Mouse (Mus musculus) heart, postnatal 14 days (tissue): Measurements from ENCODE around the gene Bst1. TPM values are rescaled to one million over a fixed set of nuclear protein-coding genes. Genes with fewer than 3 reads are reported as not detected.

ENCODE experiments used
- DNase-seq, 2 experiments: peaks; one replicate each; pipeline ENCODE4 v3.0.0; 2021 to 2022
- intact Hi-C: fragments of 180-260 bp; cut with DNase I; formaldehyde crosslinking; loops from one replicate; pipeline ENCODE4 v1.15.1; 2025
- long read RNA-seq, 2 experiments: library from polyadenylated mRNA; stranded (forward); transcript quantifications; one replicate each; pipeline ENCODE4 v2.0.0; 2021
- total RNA-seq, 2 experiments: library from RNA; stranded (reverse); gene quantifications; 2 replicates each; pipeline ENCODE4 v1.2.3; 2021

Gene Bst1
- 1 to 10 TPM; 1.1 to 1.8 TPM for total RNA-seq
- long read RNA-seq, experiment 1: 0 reads
- long read RNA-seq, experiment 2: 0 reads

DNA sequence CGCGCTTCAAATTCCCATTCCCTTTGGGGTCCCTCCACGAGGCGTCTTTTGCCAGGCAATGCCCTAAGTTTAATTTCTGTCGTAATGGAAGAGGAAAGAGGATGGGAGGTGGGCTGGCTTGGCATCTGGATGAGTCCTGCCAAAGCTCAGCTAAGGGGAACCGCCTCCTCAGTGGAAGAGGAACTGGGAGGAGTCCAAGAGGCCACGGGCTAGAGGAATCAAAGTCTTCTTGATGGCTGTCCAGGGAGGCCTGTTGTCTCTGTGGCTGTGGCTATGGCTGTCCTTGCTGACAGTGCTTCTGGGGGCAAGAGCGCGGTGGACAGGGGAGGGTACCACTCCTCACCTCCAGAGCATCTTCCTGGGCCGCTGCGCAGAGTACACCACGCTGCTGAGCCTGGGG, at the start of gene Bst1:
Gene Bst1 (plus strand): TSS at position 191 of the 400 bp plus-strand sequence.
- intact Hi-C loops: no loop called here
- peak in 1 of 2 experiments; percentile 7 for DNase-seq

DNA sequence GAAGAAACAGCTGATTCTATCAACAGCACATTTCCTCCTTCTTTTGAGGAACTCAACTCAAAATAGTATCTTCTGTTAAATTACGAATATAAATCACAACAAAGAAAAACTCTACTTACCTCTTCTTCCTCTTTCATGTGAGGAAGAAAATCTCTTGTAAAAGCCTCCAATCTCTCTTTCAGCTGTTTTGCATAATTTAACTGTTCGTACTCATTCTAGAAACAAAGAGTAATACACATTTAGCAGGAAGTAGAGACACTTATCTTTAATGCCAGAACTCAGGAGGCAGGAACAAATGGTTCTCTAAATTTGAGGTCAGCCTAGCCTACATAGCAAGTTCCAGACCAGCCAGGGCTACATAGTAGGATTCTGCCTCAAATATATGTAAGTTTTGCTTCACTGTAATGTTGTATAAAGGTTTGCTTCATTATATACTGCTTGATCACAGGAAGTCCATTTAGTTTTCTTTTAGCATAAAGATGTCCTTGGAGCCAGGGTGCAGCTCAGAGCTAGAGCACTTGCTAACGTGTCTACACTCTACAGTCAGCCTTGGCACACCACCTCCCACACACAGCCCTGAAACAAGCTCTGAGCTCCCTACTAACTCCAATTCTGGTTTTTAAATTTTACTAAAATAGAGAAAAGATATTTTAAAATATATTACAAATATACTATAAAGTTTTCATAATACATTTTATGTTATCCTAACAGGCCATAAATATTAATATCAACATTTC, 47.9 kb upstream of the Bst1 start:
- intact Hi-C loops: no loop called here
- DNase-seq: no peak

DNA sequence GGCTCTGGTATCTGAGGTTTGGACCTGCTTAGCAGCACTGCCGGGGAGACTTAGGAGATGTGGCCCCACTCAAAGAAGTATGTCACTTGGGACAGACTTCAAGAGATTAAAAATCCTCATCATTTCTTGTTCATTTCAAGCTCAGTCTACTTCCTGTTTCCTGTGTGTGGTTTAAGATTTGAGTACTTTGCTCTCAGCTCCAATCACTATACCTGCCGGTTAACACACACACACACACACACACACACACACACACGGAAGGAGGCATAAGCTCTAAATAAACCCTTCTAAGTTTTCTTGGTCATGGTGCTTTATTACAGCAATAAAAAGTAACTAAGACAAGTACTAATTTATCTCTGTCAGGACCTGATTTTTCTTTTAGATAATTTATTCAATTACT, 47.1 kb upstream of the Bst1 start:
- intact Hi-C loops: no loop called here

DNA sequence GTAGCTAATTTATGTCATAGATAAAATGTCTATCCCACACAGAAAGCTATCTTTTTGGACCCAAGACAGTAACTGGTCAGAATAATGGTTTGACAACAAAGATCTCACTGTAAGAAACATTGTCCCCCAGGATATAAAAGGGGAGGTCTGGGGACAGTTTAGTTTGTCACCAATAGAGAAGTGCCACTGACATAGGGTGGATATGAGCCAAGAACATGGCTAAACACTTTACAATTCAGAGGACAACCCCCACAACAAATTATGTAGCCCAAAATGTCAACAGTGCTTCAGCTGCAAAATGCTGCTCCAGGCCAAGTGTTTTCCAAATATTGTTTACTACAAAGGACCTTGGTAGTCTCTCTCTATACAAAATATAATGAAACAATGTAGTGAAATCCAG, 42.3 kb upstream of the Bst1 start:
- DNase-seq: peak in 1 of 2 experiments; percentile 10
- intact Hi-C loops: no loop called here

More for the DNA sequence above, 47.1 kb upstream of the Bst1 start:
- DNase-seq: no peak

DNA sequence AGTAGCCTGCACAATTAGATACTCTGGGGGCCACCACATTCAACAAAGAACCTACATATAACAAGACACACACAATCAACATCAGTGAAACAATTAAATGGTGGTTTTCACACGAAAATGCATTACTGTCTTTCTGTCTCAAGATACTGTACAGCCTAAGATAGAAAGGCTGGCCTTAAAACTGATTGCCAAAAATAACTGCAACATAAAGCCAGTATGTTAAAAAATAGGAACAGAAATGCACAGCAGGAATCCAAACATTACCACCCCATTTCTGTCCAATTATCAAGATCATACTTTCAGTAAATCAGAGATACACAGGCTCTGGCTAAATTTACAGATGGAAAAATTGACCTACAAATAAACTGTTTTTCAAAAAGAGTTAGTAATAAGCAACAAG, 41.7 kb upstream of the Bst1 start:
- DNase-seq: no peak
- intact Hi-C loops: no loop called here

DNA sequence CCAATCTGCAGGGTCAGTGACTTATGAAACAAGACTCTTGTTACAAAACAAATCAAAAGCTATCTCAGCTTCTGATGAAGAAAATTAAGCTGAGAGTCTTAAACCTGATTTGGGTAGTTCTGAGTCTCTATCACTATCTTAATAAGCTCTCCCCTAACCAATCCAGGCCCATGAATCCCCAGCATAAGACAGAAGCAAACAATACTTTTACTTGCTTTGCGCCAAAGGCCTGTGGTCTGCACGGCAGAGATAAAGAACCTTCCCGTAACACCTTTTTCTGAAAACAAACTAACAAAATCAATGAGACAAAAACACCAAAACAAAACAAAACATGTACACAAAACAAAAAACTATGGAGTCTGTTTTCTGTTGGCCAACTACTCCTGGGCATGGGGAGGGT, 40.1 kb upstream of the Bst1 start:
- intact Hi-C loops: no loop called here

DNA sequence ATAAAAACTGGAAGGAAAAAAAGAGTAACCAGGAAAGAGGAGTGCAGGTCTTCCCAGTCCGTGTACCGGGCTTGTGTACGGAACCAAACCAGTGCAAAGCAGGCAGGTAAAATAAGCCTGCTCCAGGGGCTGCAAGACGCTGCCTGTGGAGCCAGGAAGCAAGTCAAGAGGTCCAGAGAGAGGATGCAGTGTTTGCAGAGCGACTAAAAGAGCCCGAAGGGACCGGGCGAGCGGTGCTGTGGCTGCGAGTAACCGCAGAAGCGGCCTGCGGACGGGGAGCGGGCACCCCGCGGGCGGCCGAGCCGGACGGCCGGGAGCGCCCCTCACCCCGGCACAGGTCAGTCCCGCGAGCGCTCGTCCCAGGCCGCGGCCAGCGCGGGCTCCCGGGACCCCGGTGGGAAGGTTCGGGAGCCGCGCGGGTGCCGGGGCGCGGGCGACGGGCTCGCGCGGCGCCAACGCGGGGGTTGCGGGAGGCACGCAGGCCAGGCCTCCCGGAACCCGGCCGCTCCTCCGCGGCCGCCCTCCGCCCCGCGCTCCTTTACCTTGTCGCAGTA, 37.2 kb upstream of the Bst1 start:
- peak in 1 of 2 experiments; percentile 55 for DNase-seq
- intact Hi-C loops: loop anchor here (10.0 kb wide), 1 partner anchor 547 kb away; the partner anchor contains the start of gene Cpeb2

More for the DNA sequence above, 40.1 kb upstream of the Bst1 start:
- no peak for DNase-seq

DNA sequence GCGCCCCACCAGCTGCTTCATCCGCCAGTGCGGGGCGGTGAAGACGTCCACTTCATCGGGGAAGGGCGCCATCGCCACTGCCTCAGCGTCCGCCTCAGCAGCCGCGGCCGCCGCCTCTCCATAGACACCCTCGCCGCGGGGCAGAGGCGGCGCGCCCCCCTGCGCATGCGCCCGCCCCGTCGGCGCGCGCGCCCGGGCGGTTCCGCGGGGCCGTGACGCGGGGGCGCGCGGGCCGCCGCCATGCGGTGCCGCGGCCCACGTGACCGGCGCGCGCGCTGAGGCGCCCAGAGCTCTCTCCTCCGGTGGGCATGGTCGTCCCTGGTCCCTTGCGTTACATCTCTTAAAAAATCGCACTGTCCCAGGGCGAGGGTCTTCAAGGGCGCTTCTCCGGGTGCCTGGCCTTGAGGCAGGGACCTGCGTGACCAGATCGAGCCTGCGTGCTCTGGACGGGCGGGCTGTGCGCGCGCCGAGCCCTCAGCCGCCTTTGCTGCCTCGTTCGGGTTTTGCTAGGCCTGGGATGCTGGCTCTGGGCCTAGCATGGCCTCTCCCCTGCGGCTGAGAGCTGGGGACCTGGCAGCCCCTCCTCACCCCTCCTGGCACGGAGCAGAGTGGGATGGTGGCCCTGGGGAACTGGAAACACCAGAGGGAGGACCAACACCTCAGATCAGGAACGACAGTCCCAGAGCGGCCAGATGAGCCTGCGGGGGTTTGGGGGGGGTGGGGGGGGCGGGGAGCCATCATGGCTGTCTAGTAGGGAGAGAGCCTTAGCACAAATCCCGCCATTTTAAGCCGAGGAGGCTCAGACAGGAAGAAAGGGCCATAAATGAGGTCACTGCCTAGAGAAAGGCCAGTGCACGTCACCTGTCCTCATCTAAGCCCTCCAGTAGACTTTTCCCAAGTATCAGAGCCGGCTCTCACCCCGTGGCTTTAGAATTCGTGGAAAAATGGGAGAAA, 36.4 kb upstream of the Bst1 start:
- intact Hi-C loops: loop anchor here (10.0 kb wide), 1 partner anchor 547 kb away; the partner anchor contains the start of gene Cpeb2
- peak; percentile 85 to 93 for DNase-seq

DNA sequence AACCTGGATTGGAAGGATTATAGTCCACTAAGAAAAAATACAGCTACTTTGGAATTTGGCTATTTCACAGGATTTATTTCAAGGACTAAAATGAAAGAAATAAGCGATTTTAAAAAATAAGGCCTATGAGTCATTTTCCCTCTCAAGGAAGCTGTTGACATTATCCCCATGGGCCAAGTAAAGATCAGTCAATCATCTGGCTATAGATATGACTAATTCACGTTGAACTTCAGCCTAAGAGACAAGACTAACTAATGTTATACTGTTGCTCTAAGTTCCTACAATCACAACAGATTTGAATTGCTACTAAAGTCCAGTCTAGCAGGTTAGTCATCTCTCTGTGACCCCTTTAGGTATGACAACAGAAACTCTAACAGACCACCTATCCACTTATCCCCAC, 34.7 kb upstream of the Bst1 start:
- DNase-seq: no peak
- intact Hi-C loops: loop anchor here (10.0 kb wide), 1 partner anchor 549 kb away; the partner anchor contains the start of gene Cpeb2

DNA sequence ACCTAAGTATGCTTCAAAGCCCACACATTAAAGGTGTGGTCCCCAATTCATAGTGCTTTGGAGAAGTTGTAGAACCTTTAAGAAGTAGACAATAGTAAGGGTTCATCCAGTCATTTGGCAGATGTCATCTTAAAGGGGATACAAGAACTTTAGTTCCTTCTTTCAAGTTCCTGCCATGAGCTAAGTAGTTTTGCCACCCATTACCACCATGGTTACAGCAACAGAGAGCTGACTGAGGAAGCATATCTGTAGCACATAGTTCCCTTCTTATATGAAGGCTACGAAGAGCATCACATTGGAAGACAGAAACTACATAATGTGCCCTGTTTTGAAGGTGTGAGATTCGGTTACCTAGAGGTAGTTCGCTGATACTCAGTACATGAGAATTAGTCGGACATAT, 32.1 kb upstream of the Bst1 start:
- DNase-seq: no peak
- intact Hi-C loops: loop anchor here (10.0 kb wide), 1 partner anchor 552 kb away; the partner anchor contains the start of gene Cpeb2

DNA sequence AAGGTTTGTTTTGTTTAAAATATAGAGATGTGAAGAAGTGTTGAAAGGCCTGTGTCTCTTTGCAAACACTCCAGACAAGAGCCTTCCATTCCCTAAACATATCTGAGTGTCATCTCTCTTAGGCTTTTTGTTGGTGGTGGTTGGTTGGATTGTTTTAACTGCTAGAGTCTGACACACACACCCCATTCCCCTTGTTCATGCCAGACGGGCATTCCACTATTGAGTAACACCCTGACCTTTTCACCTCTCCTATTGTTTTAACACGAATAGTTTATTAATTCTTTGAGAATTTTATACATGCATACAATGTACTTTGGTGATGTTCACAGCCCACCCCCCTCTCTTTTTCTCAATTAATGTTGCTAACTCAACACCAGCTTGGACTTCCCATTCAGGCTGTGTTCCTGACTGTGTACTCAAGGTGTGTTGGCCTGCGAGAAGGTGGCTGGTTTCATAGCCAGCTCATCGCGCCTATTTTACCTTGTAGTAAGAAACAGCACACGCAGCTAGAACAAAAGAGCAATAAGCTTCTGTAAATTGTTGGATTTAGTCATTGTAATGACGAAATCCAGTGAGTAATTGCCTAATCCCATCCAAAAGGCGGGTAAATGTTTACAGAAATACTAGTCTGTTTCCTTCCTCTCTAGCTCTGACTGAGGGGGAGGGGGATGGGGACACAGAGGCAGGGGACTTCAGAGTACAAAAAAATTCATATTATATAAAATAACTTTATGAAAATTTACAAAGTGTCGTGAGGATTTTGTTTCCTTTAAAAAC, 30.5 kb upstream of the Bst1 start:
- no peak for DNase-seq
- intact Hi-C loops: loop anchor here (10.0 kb wide), 1 partner anchor 553 kb away; the partner anchor contains the start of gene Cpeb2

DNA sequence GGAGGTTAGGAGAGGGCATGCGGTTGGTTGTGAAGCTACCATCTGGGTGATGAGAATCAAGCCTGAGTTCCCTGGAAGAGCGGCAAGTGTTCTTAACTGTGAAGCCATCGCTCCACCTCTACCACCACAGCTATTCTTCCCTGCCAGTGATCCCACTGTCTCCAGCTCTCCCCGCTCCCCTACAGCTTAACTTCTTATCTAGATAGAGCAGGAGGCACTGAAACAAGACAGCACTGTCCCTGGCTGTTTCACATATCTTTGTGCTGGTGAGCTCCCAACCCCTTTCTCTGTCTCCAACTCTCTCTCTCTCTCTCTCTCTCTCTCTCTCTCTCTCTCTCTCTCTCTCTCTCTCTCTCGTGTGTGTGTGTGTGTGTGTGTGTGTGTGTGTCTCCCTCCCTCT, 26.3 kb upstream of the Bst1 start:
- intact Hi-C loops: no loop called here
- DNase-seq: no peak

DNA sequence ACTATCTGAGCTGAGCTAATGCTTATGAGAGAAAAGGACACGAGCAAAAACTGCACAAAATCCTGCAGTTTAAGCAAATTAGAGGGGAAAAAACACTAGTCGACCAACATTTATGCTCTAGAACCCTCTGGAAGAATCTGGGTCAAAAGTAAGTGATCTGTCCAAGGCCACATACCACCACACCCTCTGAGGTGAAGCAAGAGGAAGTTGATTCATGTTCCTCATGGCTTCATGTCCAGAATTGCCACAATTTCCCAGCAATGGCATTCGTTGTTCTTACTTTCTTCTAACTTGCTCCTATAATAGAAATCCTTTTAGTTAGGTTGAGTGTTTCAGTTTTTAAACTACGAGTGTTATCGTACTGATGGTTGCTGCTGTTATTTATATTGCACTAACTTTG, 19.2 kb upstream of the Bst1 start:
- intact Hi-C loops: no loop called here
- no peak for DNase-seq

DNA sequence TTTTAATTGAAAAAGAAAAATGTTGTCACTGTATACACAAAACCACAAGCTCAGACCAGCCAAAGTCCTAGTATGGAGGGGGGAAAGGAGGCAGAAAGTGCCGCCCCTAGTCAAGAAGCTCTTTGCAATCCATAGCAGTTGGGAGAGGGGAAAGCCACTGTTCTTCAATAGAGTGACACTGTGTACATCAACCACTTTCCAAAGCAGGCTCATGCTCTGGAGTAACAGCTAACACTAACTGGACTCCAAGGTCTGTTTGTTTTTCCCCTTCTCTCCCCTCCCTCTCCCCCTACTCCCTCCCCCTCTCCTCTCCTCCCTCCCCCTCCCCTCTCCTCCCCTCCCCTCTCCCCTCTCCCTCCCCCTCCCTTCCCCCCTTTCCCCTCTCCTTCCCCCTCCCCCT, 18.0 kb upstream of the Bst1 start:
- no peak for DNase-seq

DNA sequence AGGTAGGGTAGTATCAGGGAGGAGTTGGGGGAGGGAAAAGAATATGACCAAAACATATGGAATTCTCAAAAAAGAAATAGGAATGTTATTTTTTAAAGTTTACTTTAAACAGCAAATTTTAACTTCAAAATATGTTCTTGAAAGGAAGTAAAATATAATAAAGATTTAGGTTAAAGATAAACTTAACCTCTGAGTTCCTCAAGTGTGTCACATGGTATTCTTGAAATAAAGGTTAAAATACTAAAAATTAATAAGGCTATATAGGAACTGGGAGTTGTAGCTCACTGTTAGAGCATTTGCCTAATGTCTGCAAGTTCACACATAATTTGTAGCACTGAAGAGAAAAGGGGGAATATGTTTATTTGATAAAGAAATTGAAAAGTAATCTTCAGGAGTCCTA, 17.4 kb upstream of the Bst1 start:
- intact Hi-C loops: no loop called here
- DNase-seq: no peak

More for the DNA sequence above, 18.0 kb upstream of the Bst1 start:
- intact Hi-C loops: no loop called here

DNA sequence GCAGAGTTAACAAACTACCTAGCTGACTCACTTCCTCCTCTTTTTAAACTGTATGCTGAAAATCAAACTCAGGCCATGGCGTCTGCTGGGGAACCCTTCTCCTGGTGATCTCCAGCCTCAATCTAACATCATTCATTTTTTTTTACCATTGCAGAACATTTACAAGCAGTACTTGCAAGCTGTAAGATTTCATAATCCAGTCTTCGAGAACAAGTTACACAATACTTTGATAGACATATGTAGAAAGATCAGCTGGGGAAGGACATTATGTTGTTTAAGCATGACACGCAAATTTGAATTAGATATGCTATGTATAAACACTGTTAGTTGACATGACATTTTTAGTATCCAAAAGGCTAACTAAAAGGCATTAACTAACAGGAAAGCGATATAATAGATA, 16.9 kb upstream of the Bst1 start:
- no peak for DNase-seq
- intact Hi-C loops: no loop called here

DNA sequence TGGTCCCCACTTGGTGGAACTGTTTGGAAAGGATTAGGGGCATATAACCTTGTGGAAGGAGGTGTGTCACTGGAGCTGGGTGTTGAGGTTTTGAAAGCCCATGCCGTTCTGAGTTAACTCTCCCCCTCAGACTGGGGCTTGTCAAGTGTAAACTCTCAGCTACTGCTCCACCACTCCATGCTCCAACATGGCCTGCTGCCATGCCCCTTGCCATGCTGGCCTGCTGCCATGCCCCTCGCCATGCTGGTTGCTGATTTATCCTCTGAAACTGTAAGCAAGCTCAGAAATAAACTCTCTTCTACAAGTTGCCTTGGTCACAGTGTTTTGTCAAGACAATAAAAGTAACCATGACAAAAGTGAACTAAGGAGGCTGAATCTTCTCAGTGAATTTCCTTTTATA, 13.3 kb upstream of the Bst1 start:
- no peak for DNase-seq

DNA sequence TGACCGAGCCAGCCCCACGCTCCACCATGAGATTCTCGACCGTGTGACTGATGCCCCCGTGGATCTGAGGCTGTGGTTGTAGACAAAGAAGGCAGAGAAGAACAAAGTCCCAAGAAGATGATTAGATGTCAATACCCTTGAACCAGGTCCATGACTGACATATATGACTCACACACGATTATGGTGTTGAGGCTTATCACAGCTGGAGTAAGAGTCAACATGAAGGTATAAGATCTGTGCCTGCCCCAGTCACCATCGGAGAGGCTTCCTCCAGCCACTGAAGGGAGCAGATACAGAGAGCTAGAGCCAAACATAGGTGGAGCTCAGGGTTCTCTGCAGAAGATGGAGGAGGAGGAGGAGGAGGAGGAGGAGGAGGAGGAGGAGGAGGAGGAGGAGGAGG, 12.3 kb upstream of the Bst1 start:
- intact Hi-C loops: no loop called here
- DNase-seq: no peak

More for the DNA sequence above, 13.3 kb upstream of the Bst1 start:
- intact Hi-C loops: no loop called here

DNA sequence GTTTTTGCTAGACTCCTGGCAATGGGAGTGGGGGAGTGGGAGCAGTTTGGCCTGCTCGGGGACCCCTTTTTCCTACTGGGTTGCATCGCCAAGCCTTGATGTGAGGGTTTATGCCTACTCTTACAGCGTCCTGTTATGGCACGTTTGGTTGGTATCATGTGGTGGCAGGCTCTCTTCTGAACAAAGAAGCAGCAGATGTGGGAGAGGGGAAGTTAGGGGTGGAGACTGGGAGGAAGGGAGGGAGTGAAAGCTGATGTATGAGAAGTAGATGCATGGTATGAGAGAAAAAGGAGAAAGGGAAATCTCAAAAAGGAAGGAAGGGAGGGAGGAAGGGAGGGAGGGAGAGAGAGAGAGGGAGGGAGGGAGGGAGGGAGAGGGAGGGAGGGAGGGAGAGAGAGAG, 11.8 kb upstream of the Bst1 start:
- DNase-seq: no peak

More for the DNA sequence above, 11.8 kb upstream of the Bst1 start:
- intact Hi-C loops: no loop called here
